Mouse (Mus musculus) heart, adult 2 months (tissue): Measurements from ENCODE around the gene Top1.

ENCODE experiments used
- CTCF ChIP-seq: fragments of 200-600 bp; IDR thresholded peaks from 2 replicates; pipeline ENCODE4 v1.8.1; 2022; ENCODE audit warnings: antibody characterized with exemption, mild to moderate bottlenecking, moderate library complexity
- POLR2A ChIP-seq: fragments of 200-500 bp; IDR thresholded peaks from 2 replicates; pipeline ENCODE4 v1.6.1; 2011; ENCODE audit warnings: mild to moderate bottlenecking, low read depth, low read length, control low read depth; ENCODE audit not compliant: insufficient read depth

GRCm38 (mm10) chr2:160734331-160734730, 88.6 kb downstream of the Top1 start:
- TF ChIP-seq CTCF, result no peak
- TF ChIP-seq POLR2A, result no peak
